Mouse (Mus musculus) olfactory bulb, adult 2 months (tissue): ENCODE measurements around the gene Plekhg5. TPM values are rescaled to one million over a fixed set of nuclear protein-coding genes. Genes with fewer than 3 reads are reported as not detected.

Experiments used
- H3K27ac ChIP-seq: fragments of 200-500 bp; 2 replicates; pipeline ENCODE4 v1.5.1; 2012; ENCODE audit warnings: low read depth, low read length; ENCODE audit not compliant: insufficient read depth
- H3K4me1 ChIP-seq: fragments of 200-500 bp; 2 replicates; pipeline ENCODE4 v1.6.1; 2012; ENCODE audit warnings: low read length; ENCODE audit not compliant: control insufficient read depth, insufficient read depth
- H3K4me3 ChIP-seq: fragments of 200-500 bp; 2 replicates; pipeline ENCODE4 v1.5.1; 2012; ENCODE audit warnings: mild to moderate bottlenecking, low read depth, low read length, moderate library complexity; ENCODE audit not compliant: insufficient read depth
- CTCF ChIP-seq: fragments of 200-500 bp; IDR thresholded peaks from 2 replicates; pipeline ENCODE4 v1.5.1; 2012; ENCODE audit warnings: low read depth, mild to moderate bottlenecking, low read length, moderate library complexity; ENCODE audit not compliant: insufficient read depth
- POLR2A ChIP-seq: fragments of 200-500 bp; IDR thresholded peaks from 2 replicates; pipeline ENCODE4 v1.6.1; 2012; ENCODE audit warnings: mild to moderate bottlenecking, low read depth, low read length, moderate library complexity; ENCODE audit not compliant: insufficient read depth
- WGBS: fragments of 180-500 bp; shearing (Covaris S2); methylation state at CpG from one replicate; pipeline ENCODE4 v1.1.7; 2018; 5-methylcytosine and 5-hydroxymethylcytosine counted together
- polyA plus RNA-seq: library from polyadenylated mRNA; stranded (reverse); fragments of >200 nt; gene quantifications from 2 replicates; pipeline ENCODE4 v1.2.4, GENCODE M21; 2012; ENCODE audit warnings: low replicate concordance; ENCODE audit not compliant: missing spikeins, insufficient read depth, insufficient read length

The Plekhg5 gene
- polyA plus RNA-seq, 1 experiment = not detected

DNA sequence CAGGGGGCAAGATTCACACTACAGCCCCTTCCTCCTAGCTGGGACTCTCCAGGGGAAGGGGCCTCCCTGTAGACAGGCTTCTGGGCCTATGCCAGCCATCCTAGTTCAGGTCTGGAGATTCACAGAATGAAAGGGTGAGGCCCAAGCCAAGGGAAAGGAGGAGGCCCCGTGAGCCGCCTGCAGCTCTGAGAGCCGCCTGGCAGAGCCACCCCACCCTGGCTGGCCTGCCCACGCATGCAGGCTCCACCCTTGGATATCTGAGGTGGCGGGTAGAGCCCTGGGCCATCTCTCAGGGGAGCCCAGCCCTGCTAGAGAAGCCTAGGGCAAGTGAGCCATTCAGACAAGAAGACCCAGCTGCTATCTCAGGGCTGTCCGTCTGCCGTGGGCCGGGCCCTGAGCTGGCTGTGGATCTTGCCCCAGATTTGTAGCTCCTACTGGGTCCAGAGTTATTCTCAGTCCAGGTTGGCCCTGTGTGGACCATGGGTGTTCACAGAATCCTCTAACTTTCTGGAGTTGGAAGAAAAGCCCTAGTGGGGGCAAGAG lies 20.5 kb downstream of the Plekhg5 start:
- WGBS = 59% methylated on average over 8 of the region's 8 CpGs
- no peak for TF ChIP-seq CTCF
- TF ChIP-seq POLR2A = no peak
- H3K4me3 ChIP-seq = no peak overlapping the region
- H3K4me1 ChIP-seq = peaks cover 30% of the 10 kb centered on the region
- no peak overlapping the region for H3K27ac ChIP-seq

DNA sequence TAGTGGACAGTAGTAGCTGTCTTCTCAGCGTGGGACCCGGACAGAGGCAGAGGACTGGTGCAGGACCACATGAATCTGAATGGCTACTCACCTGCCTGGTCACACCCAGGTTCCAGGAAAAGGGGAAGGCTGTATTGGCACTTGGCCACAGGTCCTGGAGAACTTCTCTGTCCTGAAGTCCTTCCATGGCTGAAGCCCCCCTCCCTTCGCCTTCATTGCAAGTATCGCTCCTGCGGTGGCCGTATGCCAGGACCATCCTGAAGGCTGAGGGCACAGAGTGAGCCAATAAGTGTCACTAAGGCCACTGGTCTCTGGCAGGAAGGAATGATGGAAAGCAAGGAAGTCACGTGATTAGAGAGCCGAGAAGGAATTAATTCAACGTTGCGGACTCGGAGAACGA lies 21.9 kb downstream of the Plekhg5 start:
- H3K4me1 ChIP-seq = peaks cover 24% of the 10 kb centered on the region
- no peak overlapping the region for H3K4me3 ChIP-seq
- TF ChIP-seq CTCF (no peak), POLR2A (no peak)
- H3K27ac ChIP-seq = no peak overlapping the region
- WGBS = 74% methylated on average over 12 of the region's 12 CpGs

GRCm38 (mm10) chr4:152095937-152096910 lies 23.9 kb downstream of the Plekhg5 start:
- peak; percentile 89 for TF ChIP-seq CTCF
- TF ChIP-seq POLR2A = no peak
- WGBS = 37% methylated on average over 27 of the region's 27 CpGs
- peak overlapping the region; percentile 15; the same call in 1 of the 2 replicates for H3K4me3 ChIP-seq
- H3K27ac ChIP-seq = no peak overlapping the region
- peaks cover 35% of the 10 kb centered on the region for H3K4me1 ChIP-seq

DNA sequence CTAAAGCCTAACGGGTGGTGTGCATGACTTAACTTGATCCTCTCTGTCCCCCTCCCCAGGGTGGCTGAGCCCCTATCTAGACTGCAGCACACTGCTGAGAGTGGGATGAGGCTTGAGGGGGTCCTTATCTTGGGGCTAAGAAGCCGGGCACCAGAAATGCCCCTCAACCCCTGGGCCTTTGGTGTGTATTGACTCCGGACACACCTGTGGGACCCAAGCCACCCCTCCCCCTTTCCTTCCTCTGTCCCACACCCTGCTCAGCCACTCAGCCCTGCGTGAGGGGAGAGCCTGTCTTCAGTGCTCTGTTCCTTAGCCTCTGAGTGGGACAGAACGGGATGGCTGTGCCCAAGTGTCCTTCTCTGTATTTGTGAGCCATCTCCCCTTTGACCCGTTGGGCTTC lies 24.6 kb downstream of the Plekhg5 start:
- Histone ChIP-seq H3K4me3 (peak overlapping the region; percentile 15; the same call in 1 of the 2 replicates), H3K27ac (no peak overlapping the region), H3K4me1 (peaks cover 40% of the 10 kb centered on the region)
- TF ChIP-seq CTCF = no peak
- WGBS = 69% methylated on average over 6 of the region's 6 CpGs

DNA sequence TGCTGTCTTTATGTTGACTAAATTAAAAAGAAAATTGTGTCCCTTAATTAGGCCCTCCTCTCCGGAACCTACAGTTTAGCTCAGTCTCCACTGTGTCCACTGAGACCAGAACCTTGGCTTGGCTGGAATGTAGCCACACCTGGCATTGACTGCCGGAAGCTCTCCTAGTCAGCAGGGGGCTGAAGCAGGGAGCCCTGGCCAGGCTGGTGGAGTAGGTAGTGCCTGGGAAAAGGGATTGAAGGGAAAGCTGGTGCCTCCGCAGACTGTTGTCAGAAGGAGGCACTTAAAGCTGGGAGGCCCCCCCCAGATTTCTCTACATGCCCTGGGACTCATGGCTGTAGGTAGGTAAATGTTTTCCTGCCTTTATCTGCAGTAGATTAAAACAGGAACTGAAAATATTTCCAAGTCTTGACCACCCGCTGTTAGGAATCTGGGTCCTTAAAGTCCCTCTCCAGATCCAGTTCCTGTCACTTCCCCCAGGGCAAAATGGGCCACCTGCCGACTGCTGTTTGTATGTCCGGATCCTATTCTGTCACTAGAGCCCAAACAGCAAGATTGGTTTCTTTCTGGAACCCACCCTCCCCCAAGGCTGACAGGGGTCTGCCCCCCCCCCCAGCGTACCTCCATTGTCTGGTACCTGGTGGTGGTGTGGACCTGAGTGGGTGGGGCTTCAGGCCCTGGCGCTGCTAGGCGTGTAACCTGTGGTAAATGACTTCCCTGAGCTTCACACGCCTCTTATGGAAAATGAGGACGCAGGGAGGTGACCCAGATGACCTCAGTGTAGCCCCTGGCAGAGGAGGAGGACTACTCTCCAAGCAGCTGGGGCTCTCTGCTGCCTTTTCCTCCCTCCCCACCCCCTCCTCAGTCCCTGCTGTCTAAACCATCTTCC lies 25.9 kb downstream of the Plekhg5 start:
- Histone ChIP-seq H3K4me3 (no peak overlapping the region), H3K4me1 (peaks cover 34% of the 10 kb centered on the region), H3K27ac (no peak overlapping the region)
- TF ChIP-seq POLR2A (no peak), CTCF (no peak)
- WGBS = 62% methylated on average over 11 of the region's 11 CpGs

DNA sequence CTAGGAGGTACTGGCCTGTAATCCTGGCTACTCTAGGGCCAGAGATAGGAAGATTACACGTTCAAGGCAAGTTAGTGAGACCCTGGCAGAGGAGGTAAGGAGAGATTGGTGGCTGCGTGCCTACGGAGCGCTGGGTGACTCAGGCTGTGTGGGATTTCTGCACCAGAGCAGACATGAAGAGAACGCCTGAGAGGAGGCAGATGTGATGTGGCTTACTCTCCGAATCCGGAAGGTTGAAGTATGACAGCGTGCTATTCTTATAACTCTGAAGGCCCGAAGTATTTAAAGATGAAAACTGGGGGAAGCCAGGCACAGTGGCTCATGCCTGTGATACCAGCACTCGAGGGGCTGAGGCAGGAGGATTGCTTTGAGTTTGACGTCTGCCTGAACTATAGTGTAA lies 28.2 kb downstream of the Plekhg5 start:
- WGBS = 42% methylated on average over 11 of the region's 11 CpGs
- peak overlapping the region; percentile 81 for H3K27ac ChIP-seq
- peaks cover 40% of the 10 kb centered on the region for H3K4me1 ChIP-seq
- H3K4me3 ChIP-seq = no peak overlapping the region
- TF ChIP-seq POLR2A = no peak
- TF ChIP-seq CTCF = no peak

DNA sequence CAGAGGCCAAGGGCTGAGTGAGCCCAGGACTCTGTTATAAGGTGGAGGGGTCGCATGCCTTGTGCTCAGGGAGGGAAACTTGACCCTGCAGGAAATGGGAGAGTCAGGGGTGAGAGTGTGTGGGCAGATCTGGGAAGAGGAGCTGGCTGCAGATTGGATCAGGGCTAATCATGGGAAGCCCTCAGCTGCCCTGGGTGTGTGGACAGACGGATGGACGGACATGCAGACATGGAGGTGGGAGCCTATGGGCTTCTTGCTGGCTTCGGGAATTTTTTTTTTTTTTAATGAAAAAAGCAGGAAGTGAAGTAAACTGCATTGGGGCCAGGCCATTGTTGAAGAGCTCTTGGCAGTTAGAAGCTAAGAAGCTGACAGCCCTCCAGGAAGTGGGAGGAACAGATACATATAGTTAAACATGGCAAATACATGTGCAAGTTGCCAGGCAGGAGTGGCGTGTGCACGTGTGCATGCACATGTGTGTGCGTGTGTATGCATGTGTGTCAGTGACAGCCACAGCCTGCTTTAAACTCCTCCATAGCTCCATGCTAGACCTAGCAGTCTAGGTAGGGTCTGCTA lies 28.9 kb downstream of the Plekhg5 start:
- no peak for TF ChIP-seq POLR2A
- TF ChIP-seq CTCF = no peak
- peak overlapping the region; percentile 81 for H3K27ac ChIP-seq
- H3K4me1 ChIP-seq = peaks cover 38% of the 10 kb centered on the region
- 80% methylated on average over 7 of the region's 7 CpGs for WGBS
- no peak overlapping the region for H3K4me3 ChIP-seq

DNA sequence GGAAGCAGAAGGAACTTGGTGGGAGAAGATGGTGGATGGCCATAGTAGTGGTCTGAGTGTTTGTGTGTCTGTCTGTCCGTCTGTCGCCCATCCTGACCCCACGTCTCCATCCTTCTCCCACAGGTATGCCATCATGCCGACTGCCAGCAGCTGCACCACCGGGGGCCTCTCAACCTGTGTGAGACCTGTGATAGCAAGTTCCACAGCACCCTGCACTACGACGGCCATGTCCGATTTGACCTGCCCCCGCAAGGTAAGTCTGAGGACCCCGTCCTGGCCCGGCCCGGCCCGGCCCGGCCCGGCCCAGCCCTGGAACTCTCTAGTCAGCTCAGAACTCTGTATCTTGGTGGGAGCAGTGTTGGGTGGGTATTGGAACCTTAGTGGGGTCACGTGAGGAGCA lies 29.6 kb downstream of the Plekhg5 start:
- Histone ChIP-seq H3K4me3 (no peak overlapping the region), H3K4me1 (peaks cover 34% of the 10 kb centered on the region), H3K27ac (no peak overlapping the region)
- TF ChIP-seq CTCF = no peak
- no peak for TF ChIP-seq POLR2A
- 96% methylated on average over 16 of the region's 16 CpGs for WGBS

DNA sequence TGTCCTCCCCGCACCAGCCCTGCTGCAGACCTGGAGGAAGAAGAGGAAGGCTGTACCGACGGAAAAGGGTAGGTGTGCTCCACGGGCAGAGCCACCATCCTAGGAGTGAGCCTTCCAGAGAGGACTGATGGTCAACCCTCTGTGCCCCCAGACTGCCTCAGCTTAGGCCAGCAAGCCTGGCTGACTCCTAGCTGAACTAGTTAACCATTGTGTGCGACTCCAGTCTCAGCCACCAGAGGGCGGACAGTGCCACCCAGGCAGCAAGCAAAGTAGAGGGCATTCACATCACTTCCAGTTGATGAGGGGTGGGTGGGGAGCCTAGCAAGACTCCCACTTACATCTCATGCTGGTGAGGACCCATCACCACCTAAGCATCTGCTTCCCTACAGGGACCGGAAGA lies 30.7 kb downstream of the Plekhg5 start:
- 42% methylated on average over 7 of the region's 7 CpGs for WGBS
- peaks cover 37% of the 10 kb centered on the region for H3K4me1 ChIP-seq
- no peak overlapping the region for H3K4me3 ChIP-seq
- TF ChIP-seq CTCF (peak; percentile 77), POLR2A (no peak)
- no peak overlapping the region for H3K27ac ChIP-seq
